Mouse (Mus musculus): ENCODE results near the gene Mcemp1. TPM values are rescaled to one million over a fixed set of nuclear protein-coding genes. Genes with fewer than 3 reads are reported as not detected.

Mcemp1 gene
- total RNA-seq (2022) = under 1 TPM in 3 of 4 experiments, not detected in 1; 0.17 to 0.40 (median 0.26) TPM

DNA sequence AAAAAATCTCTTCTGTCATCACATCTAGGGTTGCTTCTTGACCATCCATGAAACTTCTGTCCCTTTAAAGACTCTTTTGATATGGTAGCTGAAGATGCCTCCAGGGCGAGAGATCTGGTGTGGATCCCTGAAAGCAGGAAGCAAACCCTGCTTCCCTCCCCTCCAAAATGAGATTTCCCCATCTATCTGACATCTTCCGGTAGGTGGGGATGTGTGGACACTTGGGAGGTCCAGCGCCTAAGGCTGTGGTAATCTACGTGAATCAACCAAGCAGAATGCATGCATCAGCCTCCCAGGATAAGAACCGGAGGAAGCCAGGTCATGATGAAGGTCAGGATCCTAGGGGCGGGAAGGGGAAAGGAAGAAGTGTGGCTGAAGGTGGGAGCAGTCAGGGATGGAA is at the start of gene Mcemp1:
TSS of gene Mcemp1 (plus strand) at position 248 of the 400 bp plus-strand sequence.
- no peak for DNase-seq

DNA sequence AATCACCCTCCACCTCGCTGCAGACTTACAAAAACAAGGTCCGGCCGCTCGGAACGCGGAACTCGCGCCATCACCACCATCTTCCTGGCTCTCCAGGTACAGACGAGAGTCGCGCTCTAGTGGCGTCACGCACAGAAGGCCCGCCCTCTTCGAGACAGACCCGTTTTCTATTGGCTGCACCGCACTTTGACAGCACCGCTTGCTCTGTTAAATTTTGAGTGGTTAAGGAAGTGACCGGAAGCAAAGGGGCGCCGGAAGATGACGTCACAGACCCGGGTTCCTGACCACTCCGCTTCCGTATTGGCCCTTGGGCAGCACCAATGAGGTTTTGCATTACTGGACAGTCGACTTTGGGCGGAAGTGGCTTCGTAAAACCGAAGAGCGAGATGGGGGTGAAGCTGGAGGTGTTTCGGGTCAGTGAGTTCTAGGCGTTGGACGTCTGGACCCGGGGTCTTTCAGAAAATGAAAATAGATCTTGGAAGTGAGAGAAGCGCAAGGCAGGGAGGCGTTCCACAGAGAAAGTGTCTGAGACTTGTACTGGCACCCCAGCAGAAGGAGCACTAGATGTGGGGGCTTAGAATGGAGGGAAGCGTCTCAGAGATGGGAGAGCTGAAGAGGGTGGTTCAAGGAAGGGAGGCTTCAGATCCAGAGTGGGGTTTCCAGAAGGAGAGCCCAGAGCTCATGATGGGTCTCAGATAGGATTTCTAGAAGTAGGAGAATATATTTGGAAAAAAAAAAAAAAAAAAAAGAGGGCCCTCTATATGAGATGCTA is 44.2 kb upstream of the Mcemp1 start, which contains the start of the genes Xab2 and Pet100:
TSS of gene Xab2 (minus strand) at position 118 of the 772 bp plus-strand sequence.
TSS of gene Pet100 (plus strand) at position 350 of the 772 bp plus-strand sequence.
- DNase-seq = peak; percentile 99

DNA sequence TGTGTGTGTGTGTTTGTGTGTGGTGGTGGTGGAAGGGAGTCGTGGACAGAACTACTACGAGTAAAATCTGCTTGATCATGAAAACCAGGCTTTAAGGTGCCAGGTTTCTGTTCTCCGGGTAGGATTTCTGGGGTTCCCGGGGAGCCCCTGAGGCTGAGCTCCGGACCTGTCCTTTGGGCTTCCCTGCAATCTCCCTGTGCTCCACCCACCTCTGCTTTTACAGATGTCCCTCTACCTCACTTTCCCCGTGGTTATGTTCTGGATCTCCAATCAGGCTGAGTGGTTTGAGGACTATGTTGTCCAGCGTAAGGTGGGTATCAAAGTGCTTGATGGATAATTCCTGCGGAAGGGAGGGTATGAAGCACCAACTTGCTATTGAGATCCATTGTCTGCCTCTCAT is 43.4 kb upstream of the Mcemp1 start:
- DNase-seq = no peak

DNA sequence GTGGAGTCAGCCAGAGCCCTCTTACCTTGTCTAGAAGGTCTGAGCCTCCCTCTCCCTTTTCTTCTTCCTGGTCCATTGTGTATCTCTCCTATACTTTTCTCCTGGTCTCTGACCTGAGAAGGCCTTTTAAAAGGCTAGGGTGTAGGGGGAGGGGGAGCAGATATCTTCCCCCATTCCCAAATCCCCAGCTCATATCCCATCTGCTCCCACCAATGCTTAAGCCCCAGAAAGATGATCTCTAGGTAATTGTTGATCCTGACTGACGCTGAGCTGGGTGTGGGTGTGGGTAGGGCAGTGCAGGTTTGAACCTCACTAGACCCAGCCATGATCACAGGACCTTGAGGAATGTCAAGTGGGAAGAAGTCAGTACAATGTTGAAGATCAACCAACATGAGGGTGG is 40.1 kb upstream of the Mcemp1 start, which contains the start of gene Pcp2:
TSS of gene Pcp2 (minus strand) at position 101 of the 400 bp plus-strand sequence.
- DNase-seq = no peak

DNA sequence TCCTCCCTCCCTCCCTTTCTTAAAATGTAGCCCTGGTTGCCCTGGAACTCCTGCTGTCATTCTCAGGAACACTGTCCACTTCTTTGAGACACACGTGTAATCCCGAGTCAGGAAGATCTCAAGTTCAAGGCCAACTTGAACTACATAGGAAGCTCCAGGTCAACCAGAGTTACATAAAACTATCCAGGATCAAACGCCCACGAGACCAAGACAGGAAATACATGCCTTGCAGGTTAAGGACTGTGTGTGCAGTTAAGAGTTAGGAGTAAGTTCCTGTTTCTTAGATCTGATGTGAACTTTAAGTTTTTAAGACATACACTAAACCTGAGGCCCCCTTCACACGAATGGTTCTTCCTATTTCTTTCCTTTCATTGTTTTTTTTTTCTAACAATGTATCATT is 38.6 kb upstream of the Mcemp1 start:
- DNase-seq = no peak

DNA sequence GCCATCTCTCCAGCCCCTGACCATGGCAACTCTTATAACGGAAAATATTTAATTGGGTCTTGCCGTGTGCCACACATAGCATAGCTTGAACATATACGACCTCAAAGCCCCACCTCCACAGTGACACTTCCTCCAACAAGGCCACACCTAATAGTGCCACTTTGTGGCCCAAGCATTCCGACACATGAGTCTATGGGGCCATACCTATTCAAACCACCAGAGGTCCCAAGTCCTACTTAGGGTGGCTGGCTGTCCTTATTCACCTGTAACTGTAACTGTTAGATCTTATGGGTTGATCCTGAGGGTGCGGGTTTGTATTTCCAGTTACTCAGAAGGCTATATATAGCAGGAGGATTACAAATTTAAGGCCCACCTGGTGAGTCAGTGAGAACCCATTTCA is 37.5 kb upstream of the Mcemp1 start:
- no peak for DNase-seq

DNA sequence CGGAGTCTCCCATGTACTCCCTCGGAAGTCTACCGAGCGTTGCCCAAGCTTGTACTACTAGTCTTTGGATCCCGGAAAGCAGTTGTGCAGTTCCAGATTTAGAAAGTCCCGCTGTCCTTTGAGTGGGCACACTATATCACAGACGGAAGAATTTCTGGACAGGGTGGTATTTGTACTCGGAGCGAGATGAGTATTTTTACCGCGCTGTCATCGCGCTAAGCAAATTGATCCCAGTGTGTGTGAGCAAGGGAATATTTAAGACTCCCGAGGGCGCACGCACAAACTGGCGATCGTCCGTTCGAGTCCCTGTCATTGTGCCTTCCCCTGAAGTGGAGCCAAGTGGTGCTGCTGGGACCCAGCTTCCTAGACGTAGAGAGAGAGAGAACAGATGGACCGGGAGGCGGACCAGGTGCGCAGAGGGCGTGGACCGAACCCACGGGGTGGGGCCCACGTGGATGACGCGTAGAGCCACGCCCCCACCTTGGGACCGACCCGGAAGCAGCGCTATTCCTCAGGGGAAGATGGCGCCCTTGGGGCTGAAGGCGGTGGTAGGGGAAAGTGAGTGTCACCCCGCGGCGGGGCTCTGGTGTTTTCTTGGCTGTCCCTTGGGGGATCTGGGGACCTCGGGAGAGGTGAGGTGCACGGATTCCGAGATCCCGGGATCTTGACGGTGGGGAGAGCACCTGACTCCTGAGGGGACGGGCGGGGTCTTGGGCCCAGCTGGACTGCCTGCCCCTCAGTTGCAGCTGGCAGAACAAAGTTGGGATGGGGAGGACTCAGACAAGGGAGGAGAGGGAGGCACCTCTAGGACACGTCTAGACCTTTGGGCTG is 34.7 kb upstream of the Mcemp1 start, which contains the start of gene Stxbp2:
TSS of gene Stxbp2 (plus strand) at position 309 of the 831 bp plus-strand sequence.
- DNase-seq = peak; percentile 61

DNA sequence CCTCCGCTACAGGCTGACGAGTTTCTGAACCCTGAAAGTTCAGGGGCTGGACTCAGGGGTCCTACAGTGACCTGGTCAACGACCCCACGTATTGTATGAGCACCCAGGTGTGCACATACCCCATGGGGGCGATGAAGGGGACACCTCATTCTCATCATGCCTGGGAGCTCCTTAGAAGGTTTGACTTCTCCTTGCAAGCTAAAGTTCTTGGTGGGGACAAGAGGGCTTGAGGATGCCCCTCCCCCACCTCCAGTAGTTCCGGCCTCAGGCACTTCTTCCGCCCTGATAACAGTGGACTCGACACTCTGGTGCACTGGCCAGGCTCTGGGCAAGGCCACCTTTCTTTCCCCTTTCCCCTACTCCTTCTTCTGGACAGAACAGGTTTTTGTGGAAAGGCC is 34.1 kb upstream of the Mcemp1 start:
- DNase-seq = no peak

DNA sequence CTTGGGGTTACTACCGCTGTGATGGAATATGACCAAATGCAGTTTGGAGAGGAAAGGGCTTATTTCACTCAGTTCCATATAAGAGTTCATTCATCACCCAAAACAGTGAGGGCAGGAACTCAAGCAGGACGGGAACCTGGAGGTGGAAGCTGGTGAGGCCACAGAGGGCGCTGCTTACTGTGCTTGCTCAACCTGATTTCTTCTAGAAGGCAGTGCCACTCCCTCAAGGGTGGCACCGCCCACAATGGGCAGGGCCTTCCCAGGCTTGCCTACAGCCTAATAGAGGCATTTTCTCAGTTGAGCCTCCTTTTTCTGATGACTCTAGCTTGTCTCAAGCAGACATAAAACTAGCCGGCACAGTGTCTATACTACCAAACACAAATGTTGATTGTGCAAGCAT is 19.8 kb upstream of the Mcemp1 start:
- DNase-seq = peak; percentile 52

DNA sequence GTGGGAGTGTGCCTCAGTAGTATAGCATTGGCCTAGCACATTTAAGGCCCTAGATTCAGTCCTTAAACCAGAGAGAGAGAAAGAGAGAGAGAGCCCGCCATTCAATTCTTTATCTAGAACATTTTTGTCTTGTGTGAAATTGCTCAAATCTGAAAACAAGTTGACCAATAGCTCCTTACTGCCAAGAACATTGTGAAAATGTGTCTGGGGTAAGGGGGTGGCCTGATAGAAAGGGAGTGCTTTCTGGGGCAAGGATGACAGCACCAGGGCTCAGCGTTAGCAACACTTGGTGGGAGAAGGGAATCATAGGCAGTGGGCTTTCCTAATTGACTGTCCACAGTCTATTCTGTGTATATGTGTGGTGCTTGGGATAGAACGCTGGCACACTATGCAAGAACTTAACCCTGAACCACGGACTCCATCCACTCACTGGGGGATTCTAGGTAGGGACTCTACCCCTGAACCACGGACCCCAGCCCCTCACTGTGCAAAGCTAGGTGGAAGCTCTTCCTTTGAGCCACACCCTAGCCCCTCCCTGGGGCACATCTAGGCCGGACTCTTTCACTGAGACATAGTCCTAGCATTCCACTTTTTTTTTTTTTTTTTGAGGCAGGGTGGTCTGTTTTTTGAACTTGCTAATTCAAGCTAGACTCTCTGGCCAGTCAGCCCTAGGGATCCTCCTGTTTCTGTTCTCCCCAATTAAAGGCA is 18.6 kb upstream of the Mcemp1 start:
- no peak for DNase-seq

DNA sequence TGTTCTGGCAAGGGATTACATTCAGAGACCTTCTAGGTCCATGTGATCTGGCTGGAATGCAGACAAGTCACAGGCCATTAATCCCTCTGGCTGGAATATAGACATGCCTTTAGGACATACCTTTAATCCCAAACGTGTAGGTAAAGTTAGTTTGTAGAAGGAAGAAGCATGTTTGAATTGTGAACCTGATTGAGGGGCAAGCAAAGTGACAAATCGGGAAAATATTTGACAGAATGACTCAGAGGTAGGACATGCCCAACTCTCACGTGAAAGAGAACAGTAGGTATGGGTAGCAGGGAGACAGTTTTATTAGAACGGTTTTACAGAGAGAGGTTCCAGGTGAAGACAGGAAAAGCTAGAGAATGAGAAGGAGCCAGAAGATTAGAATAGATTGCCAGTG is 18.0 kb upstream of the Mcemp1 start:
- no peak for DNase-seq

DNA sequence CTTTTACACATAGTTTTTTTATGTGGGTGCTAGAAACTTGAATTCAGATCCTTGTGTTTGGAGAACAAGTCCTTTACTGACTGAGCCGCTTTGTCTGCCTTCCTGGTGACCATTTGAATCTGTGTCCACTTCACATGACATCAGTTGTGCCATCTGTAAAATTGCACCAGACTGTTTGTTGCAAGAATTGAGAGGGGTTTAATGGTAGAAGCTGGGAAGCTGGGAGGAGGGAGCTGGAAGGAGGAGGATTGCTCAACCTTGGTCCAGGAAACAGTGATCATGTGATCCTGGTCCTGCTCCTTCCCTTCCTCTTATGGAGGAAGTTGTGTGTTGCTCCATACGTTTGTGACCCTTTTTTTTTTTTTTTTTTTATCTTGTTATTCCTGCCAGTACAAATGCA is 17.3 kb upstream of the Mcemp1 start:
- no peak for DNase-seq

DNA sequence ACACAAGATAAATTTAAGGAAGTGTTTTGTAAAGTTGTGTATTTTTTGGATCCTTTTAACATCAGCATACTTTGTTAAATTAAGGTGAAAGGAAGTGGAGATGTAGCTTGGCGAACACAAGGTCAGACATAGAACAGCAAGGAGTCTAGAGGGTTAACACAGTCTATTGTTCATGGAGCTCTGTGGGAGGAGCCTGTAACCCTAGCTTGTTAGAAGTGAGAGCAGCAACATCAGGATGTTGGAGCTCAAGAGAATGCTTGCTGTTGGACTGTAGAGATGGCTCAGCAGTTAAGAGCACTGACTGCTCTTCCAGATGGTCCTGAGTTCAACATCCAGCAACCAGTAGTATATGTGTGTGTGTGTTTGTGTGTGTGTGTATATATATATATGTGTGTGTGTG is 16.6 kb upstream of the Mcemp1 start:
- DNase-seq = no peak

DNA sequence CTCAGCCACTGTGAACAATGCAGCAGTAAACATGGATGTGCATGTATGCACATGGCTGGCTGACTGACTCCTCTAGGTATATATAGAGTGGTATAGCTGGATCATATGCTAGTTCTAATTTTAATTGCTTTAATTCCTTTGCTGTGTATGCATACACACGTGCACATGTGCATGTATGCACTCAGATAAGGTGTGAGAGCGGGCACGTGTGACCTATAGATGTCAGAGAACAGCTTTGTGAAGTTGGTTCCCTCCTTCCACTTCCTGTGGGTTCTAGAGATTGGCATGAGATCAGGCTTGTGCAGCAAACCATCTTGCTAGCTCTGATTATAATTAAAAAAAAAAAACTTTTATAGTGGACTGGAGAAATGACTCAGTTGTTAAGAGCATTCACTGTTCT is 12.7 kb upstream of the Mcemp1 start:
- DNase-seq = no peak

DNA sequence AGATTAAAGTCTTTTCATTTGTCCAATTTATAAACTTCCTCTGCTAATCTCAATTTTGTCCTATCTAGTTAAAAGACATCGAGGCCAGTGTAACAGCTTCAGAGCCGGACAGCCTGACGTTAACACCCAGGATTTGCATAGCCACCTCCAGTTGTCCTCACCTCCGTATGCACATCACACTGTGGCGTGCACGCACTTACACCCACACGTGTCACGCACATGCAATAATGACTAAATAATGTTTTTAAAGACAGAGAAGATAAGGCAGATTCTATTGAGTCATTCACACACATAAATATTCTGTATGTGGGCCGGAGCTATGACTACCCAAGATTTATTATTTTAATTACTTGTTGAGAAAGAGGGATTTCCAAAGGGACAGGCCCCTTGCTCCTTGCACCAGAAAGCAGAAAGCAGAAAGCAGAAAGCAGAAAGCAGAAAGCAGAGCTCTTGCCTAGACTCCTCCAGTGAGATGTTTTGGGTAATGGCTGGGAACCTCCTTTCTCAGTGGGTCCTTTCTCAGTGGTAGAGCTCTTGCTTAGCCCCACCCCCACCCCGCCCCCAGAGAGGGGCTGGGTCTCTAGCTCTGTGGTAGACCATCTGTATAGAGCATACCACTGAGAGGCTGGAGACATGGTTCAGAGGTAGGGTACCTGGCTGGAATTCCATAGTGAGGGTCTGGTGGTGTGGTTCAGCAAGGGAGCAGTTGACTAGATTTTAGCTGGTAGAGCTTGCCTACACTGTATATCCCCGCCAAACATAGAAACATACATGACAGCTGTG is 10.6 kb upstream of the Mcemp1 start:
- no peak for DNase-seq

DNA sequence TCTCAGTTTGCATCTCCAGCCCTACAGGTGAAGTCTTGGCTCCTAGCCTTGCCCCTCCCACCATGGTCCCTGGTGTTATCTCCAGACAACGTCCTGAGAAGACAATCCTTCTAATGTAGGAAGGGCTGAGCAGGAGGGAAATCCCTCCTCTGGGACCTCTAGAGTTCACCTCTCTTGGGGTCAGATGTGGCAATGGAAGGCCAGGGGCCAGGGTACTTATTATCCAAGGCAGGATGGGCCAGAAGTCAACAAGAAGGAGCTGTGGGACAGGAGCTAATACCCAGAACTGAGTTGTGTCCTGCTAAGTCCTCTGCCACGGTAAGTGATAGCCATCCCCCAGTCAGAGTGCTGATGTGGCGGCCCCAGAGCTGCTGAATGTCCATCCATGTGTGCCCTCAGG is 10.0 kb upstream of the Mcemp1 start, which contains the start of gene Retn:
TSS of gene Retn (plus strand) at position 245 of the 400 bp plus-strand sequence.
- DNase-seq = no peak

DNA sequence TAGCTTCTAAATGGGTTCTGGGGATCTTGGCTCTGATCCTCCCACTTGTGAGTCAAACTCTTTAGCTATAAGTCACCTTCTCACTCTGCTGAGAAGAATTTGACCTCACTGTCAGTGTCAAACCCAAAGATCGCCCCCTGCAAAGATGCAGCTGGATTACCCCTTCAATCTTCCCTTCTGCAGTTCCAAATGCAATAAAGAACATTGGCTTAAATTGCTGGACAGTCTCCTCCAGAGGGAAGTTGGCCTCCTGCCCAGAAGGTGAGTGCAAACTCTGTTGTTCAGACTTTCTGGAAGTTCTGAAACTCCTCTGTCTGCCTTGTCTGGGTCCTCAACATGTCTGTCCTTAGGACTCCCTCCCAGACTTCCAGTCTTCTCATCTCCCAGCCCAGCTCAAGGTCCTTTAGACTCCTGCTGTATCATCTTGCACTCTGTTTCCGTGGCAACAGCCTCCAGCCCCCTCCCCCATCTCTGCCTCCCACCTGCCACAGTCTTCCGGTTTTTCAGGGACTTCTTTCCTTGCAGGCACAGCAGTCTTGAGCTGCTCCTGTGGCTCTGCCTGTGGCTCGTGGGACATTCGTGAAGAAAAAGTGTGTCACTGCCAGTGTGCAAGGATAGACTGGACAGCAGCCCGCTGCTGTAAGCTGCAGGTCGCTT is 8.7 kb upstream of the Mcemp1 start:
- DNase-seq = no peak

DNA sequence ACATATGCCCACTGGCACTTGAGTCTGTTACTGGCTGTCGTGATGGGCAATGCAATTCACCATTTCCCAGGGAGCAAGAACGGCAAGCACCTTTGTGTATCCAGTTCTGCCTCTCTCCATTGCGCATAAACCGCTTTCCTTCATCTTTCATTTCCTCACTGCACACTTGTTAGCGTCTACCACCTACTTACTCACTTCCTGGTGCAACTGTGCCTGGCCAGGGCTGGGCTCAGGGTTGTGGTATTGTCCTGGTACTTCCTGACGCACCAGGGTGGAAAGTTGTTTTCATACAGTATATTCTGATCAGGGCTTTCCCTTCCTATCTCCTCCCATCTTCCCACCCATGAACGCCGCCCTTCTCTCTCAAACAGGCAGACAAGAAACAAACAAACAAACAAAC is 4.7 kb upstream of the Mcemp1 start:
- no peak for DNase-seq

DNA sequence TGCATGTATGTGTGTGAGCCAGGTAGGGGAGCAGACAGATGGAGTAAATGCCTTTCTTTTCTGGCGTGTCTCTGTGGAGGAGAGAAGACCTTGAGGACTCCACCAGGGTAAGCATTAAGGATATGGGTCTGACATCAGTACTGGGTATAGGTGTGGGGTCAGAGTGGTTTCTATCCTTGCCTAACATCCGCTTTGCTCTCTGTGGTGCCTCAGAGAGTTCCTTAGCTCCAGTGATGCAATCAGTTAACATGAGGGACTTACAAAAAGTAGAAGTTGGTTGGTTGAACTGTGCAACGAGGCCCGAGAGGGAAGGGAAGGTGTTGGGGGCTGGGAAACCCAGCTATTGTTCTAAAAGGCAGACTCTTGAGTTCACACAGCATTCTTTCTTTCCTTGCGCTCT is 1.1 kb upstream of the Mcemp1 start:
- no peak for DNase-seq

DNA sequence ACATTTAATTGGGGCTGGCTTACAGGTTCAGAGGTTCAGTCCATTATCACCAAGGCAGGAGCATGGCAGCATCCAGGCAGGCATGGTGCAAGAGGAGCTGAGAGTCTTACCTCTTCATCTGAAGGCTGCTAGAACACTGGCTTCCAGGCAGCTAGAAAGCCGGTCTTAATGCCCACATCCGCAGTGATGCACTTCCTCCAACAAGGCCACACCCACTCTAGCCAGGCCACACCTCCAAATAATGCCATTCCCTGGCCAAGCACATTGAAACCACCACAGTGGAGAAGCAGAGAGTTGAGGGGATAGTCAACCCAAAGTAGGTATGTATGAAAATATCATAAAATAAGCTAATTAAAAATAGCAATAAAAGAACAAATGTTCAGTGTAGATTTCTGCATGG is 4.8 kb downstream of the Mcemp1 start:
- DNase-seq = no peak

DNA sequence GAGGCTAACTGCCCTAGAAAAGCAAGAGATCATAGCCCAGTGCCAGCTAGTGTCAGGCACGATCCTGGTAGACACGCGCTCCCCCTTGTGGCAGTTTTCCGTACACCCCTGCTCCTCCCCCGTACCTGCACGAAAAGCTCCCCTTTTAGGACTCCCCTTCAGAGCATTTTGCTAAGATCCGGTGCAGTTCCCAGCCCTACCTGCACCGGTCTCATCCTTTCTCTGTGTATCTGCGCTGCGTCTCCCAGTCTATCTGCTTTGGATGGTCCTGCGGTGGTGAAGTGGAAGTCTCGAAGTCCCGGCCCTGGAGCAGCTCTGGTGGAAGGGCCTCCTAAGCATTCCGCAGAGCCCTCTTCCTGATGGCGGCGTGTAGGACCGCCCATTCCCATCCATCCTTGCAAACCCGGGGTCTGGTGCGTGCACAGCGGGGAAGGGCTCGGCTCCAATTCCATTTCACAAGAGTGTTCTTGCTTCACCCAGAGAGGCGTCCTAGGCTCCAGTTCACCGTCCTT is 6.5 kb downstream of the Mcemp1 start, which contains the start of gene Fcor:
TSS of gene Fcor (minus strand) at position 383 of the 512 bp plus-strand sequence.
- peak; percentile 68 for DNase-seq
